Mouse (Mus musculus): ENCODE results near the gene Hrct1. TPM values are rescaled to one million over a fixed set of nuclear protein-coding genes. Genes with fewer than 3 reads are reported as not detected.

Gene Hrct1
- polyA plus RNA-seq, 1 experiment from 2014 or later: 2.0 TPM

GRCm38 (mm10) chr4:43760460-43760859, 33.5 kb downstream of the Hrct1 start:
- no peaks in the 10 kb centered on the region for H3K27me3 ChIP-seq (ENCODE audit: control insufficient read depth, insufficient read depth, low read depth, low read length)
- H3K4me3 ChIP-seq (ENCODE audit: low read length): no peak overlapping the region
- 72% methylated on average over 10 of the region's 10 CpGs for WGBS
- no peak for ATAC-seq (ENCODE audit: low read depth)
- peaks cover 5% of the 10 kb centered on the region; the same call in 1 of the 2 replicates for H3K4me1 ChIP-seq (replicated peaks; ENCODE audit: control insufficient read depth, insufficient read depth, low read length)
- H3K27ac ChIP-seq (ENCODE audit: low read length): no peak overlapping the region
- H3K4me2 ChIP-seq (ENCODE audit: low read depth, low read length): no peak overlapping the region
- no peak overlapping the region for H3K9ac ChIP-seq (ENCODE audit: low read length)
- H3K9me3 ChIP-seq (ENCODE audit: control insufficient read depth, low read length): no peaks in the 10 kb centered on the region
- no peaks in the 10 kb centered on the region for H3K36me3 ChIP-seq (ENCODE audit: control insufficient read depth, insufficient read depth, low read length)

- Histone ChIP-seq H3K4me3 (ENCODE audit: low read length) (no peak overlapping the region), H3K27ac (ENCODE audit: low read length) (no peak overlapping the region), H3K4me1 (replicated peaks; ENCODE audit: control insufficient read depth, insufficient read depth, low read length) (peaks cover 5% of the 10 kb centered on the region; the same call in 1 of the 2 replicates), H3K4me2 (ENCODE audit: low read depth, low read length) (no peak overlapping the region), H3K27me3 (ENCODE audit: control insufficient read depth, insufficient read depth, low read depth, low read length) (no peaks in the 10 kb centered on the region), H3K36me3 (ENCODE audit: control insufficient read depth, insufficient read depth, low read length) (no peaks in the 10 kb centered on the region), H3K9ac (ENCODE audit: low read length) (no peak overlapping the region), H3K9me3 (ENCODE audit: control insufficient read depth, low read length) (no peaks in the 10 kb centered on the region)
- no peak for ATAC-seq (ENCODE audit: low read depth)
- 66% methylated on average over 2 of the region's 2 CpGs for WGBS
Observed at GRCm38 (mm10) chr4:43761336-43761735, 34.3 kb downstream of the Hrct1 start.

DNA sequence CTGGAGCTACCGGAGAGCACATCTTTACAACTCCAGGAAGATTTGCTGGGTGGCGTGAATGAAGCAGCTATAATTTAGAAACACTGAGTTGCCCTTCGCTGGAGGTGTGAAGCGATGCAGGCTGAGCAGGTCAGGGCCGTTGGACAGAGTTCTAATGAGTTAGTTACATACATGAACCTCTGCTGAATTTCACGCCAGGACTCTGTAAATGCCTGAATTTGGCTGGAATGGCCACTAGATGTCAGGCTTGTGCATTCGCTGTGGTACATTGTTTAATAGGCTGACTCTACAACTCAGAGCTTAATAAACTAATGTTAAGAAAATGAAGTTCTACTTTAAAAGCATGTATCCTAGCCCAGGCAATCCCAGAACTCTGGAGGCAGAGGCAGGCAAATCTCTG, 36.4 kb downstream of the Hrct1 start:
- H3K9me3 ChIP-seq (ENCODE audit: control insufficient read depth, low read length): no peaks in the 10 kb centered on the region
- H3K27ac ChIP-seq (ENCODE audit: low read length): no peak overlapping the region
- no peaks in the 10 kb centered on the region for H3K27me3 ChIP-seq (ENCODE audit: control insufficient read depth, insufficient read depth, low read depth, low read length)
- no peaks in the 10 kb centered on the region for H3K36me3 ChIP-seq (ENCODE audit: control insufficient read depth, insufficient read depth, low read length)
- ATAC-seq (ENCODE audit: low read depth): peak; percentile 45
- H3K4me2 ChIP-seq (ENCODE audit: low read depth, low read length): no peak overlapping the region
- peaks cover 5% of the 10 kb centered on the region; the same call in 1 of the 2 replicates for H3K4me1 ChIP-seq (replicated peaks; ENCODE audit: control insufficient read depth, insufficient read depth, low read length)
- no peak overlapping the region for H3K4me3 ChIP-seq (ENCODE audit: low read length)
- no peak overlapping the region for H3K9ac ChIP-seq (ENCODE audit: low read length)
- 15% methylated on average over 7 of the region's 7 CpGs for WGBS

DNA sequence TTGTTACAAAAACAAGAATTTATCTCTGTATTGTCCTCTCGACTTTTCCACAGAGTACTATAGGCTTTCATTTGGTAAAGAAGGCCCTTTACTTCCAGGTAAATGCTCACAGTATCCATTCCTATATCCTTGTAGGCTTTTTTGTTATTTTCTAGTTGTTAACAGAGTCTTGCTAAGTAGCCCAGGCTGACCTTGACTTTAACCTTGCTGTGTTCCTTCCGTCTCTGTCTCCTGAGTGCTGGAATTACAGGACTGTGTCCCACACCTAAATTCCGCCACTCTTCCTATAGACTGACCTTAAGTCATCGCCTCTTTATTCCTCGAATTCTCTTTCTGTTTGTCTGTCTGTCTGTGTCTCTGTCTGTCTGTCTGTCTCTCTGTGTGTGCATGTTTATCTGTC, 41.4 kb downstream of the Hrct1 start:
- H3K4me2 ChIP-seq (ENCODE audit: low read depth, low read length): no peak overlapping the region
- H3K27me3 ChIP-seq (ENCODE audit: control insufficient read depth, insufficient read depth, low read depth, low read length): no peaks in the 10 kb centered on the region
- no peaks in the 10 kb centered on the region for H3K4me1 ChIP-seq (replicated peaks; ENCODE audit: control insufficient read depth, insufficient read depth, low read length)
- no peak overlapping the region for H3K27ac ChIP-seq (ENCODE audit: low read length)
- no peak for ATAC-seq (ENCODE audit: low read depth)
- H3K9me3 ChIP-seq (ENCODE audit: control insufficient read depth, low read length): 0 out of 2 replicates have a peak, but pooled peaks cover 3% of the 10 kb centered on the region
- 80% methylated on average over 5 of the region's 5 CpGs for WGBS
- H3K4me3 ChIP-seq (ENCODE audit: low read length): no peak overlapping the region
- H3K36me3 ChIP-seq (ENCODE audit: control insufficient read depth, insufficient read depth, low read length): no peaks in the 10 kb centered on the region
- no peak overlapping the region for H3K9ac ChIP-seq (ENCODE audit: low read length)

GRCm38 (mm10) chr4:43769374-43769773, 42.4 kb downstream of the Hrct1 start:
- ATAC-seq (ENCODE audit: low read depth): no peak
- Histone ChIP-seq H3K9me3 (ENCODE audit: control insufficient read depth, low read length) (0 out of 2 replicates have a peak, but pooled peaks cover 3% of the 10 kb centered on the region), H3K27ac (ENCODE audit: low read length) (no peak overlapping the region), H3K4me2 (ENCODE audit: low read depth, low read length) (no peak overlapping the region), H3K36me3 (ENCODE audit: control insufficient read depth, insufficient read depth, low read length) (no peaks in the 10 kb centered on the region), H3K4me1 (replicated peaks; ENCODE audit: control insufficient read depth, insufficient read depth, low read length) (no peaks in the 10 kb centered on the region), H3K27me3 (ENCODE audit: control insufficient read depth, insufficient read depth, low read depth, low read length) (no peaks in the 10 kb centered on the region), H3K9ac (ENCODE audit: low read length) (no peak overlapping the region), H3K4me3 (ENCODE audit: low read length) (no peak overlapping the region)
- WGBS: 88% methylated on average over 2 of the region's 2 CpGs

- Histone ChIP-seq H3K9me3 (ENCODE audit: control insufficient read depth, low read length) (0 out of 2 replicates have a peak, but pooled peaks cover 3% of the 10 kb centered on the region), H3K27me3 (ENCODE audit: control insufficient read depth, insufficient read depth, low read depth, low read length) (no peaks in the 10 kb centered on the region), H3K36me3 (ENCODE audit: control insufficient read depth, insufficient read depth, low read length) (no peaks in the 10 kb centered on the region), H3K4me1 (replicated peaks; ENCODE audit: control insufficient read depth, insufficient read depth, low read length) (no peaks in the 10 kb centered on the region), H3K9ac (ENCODE audit: low read length) (no peak within 1 kb of the TSS), H3K4me3 (ENCODE audit: low read length) (no peak within 1 kb of the TSS), H3K4me2 (ENCODE audit: low read depth, low read length) (no peak within 1 kb of the TSS), H3K27ac (ENCODE audit: low read length) (no peak within 1 kb of the TSS)
- 69% methylated on average over 6 of the region's 6 CpGs for WGBS
- no peak for ATAC-seq (ENCODE audit: low read depth)
Observed at GRCm38 (mm10) chr4:43770909-43771308, 43.9 kb downstream of the Hrct1 start, which contains the start of gene Olfr159. Olfr159 (minus strand) TSS chr4:43771009.

- Histone ChIP-seq H3K27me3 (ENCODE audit: control insufficient read depth, insufficient read depth, low read depth, low read length) (no peaks in the 10 kb centered on the region), H3K4me2 (ENCODE audit: low read depth, low read length) (no peak overlapping the region), H3K27ac (ENCODE audit: low read length) (no peak overlapping the region), H3K9me3 (ENCODE audit: control insufficient read depth, low read length) (0 out of 2 replicates have a peak, but pooled peaks cover 3% of the 10 kb centered on the region), H3K4me3 (ENCODE audit: low read length) (no peak overlapping the region), H3K4me1 (replicated peaks; ENCODE audit: control insufficient read depth, insufficient read depth, low read length) (no peaks in the 10 kb centered on the region), H3K9ac (ENCODE audit: low read length) (no peak overlapping the region), H3K36me3 (ENCODE audit: control insufficient read depth, insufficient read depth, low read length) (no peaks in the 10 kb centered on the region)
- no peak; the same call in 1 of the 2 replicates for ATAC-seq (ENCODE audit: low read depth)
- 34% methylated on average over 6 of the region's 6 CpGs for WGBS
Observed at GRCm38 (mm10) chr4:43771626-43772025, 44.6 kb downstream of the Hrct1 start.

DNA sequence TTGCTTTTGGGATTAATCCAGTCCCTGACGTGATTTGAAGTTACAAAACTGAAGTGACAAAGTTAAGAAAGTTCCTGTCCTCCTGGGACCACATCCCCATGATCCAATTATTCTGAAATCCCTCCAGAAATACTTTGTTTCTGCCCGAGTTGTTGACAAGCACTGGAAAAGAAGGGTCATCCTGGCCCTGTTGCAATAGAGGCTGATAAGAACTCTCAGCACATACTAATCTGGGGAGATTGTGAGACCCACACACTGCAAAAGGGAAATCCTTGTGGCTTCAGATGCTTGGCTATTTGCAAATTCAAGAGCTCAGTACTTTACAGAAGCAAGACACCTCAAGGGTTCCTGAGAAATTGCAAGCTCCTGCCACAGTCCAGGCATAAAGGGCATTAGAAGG, 45.3 kb downstream of the Hrct1 start:
- H3K4me1 ChIP-seq (replicated peaks; ENCODE audit: control insufficient read depth, insufficient read depth, low read length): no peaks in the 10 kb centered on the region
- H3K9me3 ChIP-seq (ENCODE audit: control insufficient read depth, low read length): 0 out of 2 replicates have a peak, but pooled peaks cover 3% of the 10 kb centered on the region
- no peak for ATAC-seq (ENCODE audit: low read depth)
- no peak overlapping the region for H3K4me3 ChIP-seq (ENCODE audit: low read length)
- no peak overlapping the region for H3K27ac ChIP-seq (ENCODE audit: low read length)
- H3K9ac ChIP-seq (ENCODE audit: low read length): no peak overlapping the region
- no peaks in the 10 kb centered on the region for H3K36me3 ChIP-seq (ENCODE audit: control insufficient read depth, insufficient read depth, low read length)
- H3K27me3 ChIP-seq (ENCODE audit: control insufficient read depth, insufficient read depth, low read depth, low read length): no peaks in the 10 kb centered on the region
- 31% methylated on average over 2 of the region's 2 CpGs for WGBS
- H3K4me2 ChIP-seq (ENCODE audit: low read depth, low read length): no peak overlapping the region

Measured in lung, embryonic 16.5 days (tissue).